Mouse (Mus musculus) left cerebral cortex, postnatal 10 days (tissue): ENCODE measurements around the gene Ttc1. TPM values are rescaled to one million over a fixed set of nuclear protein-coding genes. Genes with fewer than 3 reads are reported as not detected.

Source experiments
- DNase-seq, 2 experiments: peaks; one replicate each; pipeline ENCODE4 v3.0.0; 2021 to 2022; ENCODE audit warnings: low spot score in 2 of 2, mixed read lengths in 1 of 2; ENCODE audit errors: extremely low spot score in 1 of 2
- intact Hi-C: fragments of 180-260 bp; cut with DNase I; formaldehyde crosslinking; loops from one replicate; pipeline ENCODE4 v1.15.1; 2025
- total RNA-seq, 2 experiments: library from RNA; stranded (reverse); gene quantifications; 2 replicates each; pipeline ENCODE4 v1.2.3; 2021

Gene Ttc1
- 10 to 100 TPM; 51.5 to 53.3 TPM for total RNA-seq

GRCm38 (mm10) chr11:43747233-43748226 lies at the start of gene Ttc1:
Gene Ttc1 (minus strand): TSS chr11:43748008.
- intact Hi-C loops = no loop called here
- peak; percentile 98 for DNase-seq

GRCm38 (mm10) chr11:43795992-43796391 lies 48.2 kb upstream of the Ttc1 start:
- DNase-seq = no peak
- intact Hi-C loops = no loop called here

GRCm38 (mm10) chr11:43790446-43790845 lies 42.6 kb upstream of the Ttc1 start:
- intact Hi-C loops = no loop called here
- no peak for DNase-seq

DNA sequence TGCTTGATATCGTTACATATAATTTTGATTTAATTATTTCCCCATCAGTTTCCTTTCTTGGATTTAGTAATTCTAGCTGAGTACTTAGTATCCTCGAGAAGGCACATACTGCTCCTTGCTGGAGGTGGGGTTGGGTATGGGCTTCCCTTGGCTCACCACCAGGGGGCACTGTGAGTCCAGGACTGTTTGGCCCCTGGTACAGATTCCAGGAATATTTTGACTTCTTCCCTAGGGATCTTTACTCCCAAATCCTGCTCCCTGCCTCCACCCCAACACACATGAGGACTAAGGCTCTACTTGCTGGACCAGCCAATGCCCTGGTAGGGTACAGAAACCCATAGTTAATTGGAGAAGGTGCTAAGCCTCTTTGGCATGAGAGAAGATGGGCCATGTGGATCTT lies 36.0 kb upstream of the Ttc1 start:
- peak; percentile 38 to 77 for DNase-seq
- intact Hi-C loops = loop anchor here (5.0 kb wide), 1 partner anchor 49 kb away; no protein-coding TSS in a partner anchor

GRCm38 (mm10) chr11:43783106-43783505 lies 35.3 kb upstream of the Ttc1 start:
- intact Hi-C loops = loop anchor here (5.0 kb wide), 1 partner anchor 49 kb away; no protein-coding TSS in a partner anchor
- DNase-seq = no peak

DNA sequence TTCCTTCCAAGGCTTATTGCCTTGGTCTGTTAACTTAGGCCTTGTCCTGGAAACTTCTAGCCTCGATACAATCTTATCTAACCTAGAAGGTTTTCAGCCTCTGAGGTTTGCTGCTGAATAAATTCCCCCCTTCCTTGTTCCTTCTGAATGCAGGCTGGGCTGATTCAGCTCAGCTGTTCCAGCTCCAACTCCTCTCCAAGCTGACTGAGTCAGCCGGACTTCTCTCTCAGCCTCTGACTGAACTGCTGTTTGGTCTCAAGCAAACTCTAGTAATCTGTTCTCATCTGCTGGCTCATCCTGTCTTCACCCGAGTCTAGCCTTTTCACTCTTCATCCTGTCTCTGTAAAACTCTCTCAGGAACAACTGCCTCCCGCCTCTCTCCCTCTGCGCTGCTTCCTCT lies 31.7 kb upstream of the Ttc1 start:
- intact Hi-C loops = no loop called here
- no peak for DNase-seq

DNA sequence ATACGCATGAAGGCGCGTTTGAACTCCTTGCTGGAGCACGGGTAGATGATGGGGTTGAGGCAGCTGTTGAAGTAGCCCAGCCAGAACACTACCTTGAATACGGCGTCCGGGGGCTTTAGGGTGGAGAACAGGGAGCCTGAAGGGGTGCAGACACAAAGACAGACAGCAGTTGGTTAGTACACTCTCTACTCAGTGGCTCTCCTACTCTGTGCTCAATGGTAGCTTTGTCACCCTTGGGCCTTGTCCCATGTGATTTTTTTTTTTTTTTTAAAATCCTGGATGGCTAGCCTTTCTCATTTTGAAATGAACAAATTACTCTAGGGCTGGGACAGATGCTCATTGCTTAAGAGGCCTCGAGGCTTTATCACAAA lies 28.5 kb upstream of the Ttc1 start:
- intact Hi-C loops = no loop called here

DNA sequence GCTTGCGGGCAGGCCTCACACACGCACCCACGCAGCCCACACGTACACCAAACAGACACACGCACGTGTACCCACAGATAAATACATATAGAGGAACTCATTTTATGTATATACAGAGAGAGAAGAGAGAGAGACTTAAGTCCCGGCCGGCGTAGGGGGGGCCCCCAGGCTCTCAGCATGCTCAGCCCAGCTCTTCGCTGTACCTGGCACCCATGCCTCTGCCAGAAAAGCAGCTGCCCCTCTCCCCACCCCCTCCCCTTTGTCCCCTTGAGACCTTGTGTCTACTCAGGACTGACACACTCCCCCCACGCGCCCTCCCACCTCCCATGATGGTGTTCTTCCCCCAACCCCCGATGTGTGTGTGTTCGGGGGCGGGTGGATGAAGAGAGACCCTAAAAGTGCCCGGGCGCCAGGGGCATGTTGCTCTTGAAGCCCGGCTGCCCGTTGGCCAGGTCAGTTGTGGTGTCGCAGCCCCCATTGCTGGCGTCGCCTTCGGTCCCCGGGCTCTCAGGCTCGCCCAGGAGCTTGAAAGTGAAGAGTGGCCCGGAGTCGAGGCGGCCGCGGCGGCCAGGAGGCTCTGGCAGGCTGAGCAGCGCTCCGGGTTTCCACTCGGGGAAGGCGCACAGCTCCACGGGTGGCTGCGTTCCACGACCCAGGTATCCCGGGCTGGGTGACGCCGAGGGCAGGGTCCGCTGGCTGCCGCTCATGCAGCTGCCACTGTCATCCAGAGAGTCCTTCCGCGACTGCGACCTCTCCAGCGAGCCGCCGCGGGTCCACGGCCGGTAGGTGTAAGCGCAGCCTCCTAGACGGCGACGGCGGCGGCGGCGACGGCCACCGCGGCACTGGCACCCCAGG lies 27.9 kb upstream of the Ttc1 start:
- intact Hi-C loops = no loop called here
- DNase-seq = peak in 1 of 2 experiments; percentile 22

More for the DNA sequence above, 28.5 kb upstream of the Ttc1 start:
- DNase-seq = no peak

DNA sequence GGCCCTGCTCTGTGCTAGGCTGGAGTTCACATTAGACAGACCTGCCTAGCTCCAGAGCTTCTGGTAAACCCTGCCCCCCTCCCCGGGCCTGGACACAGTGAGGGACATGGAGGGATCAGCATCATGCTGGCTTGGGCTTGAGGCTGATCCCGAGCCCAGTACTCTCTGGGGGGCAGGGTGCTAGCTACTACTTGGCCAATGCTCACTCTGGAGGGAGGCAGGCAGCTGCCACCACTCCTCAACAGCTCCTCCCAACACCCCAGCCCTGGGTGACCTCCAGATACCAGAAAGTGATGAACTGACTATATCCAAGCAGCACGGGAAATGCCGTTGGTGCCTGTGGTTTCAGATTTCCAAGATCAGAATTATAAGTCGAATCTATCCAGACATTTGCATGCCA lies 25.9 kb upstream of the Ttc1 start:
- intact Hi-C loops = no loop called here
- peak in 1 of 2 experiments; percentile 22 for DNase-seq

- intact Hi-C loops = no loop called here
- no peak for DNase-seq
Measured at GRCm38 (mm10) chr11:43770110-43770509, 22.3 kb upstream of the Ttc1 start.

- no peak for DNase-seq
- intact Hi-C loops = loop anchor here (1.0 to 5.0 kb wide), 2 partner anchors 564 to 685 kb away; no protein-coding TSS in a partner anchor
Measured at GRCm38 (mm10) chr11:43767749-43768148, 19.9 kb upstream of the Ttc1 start.

- DNase-seq = peak; percentile 60 to 79
- intact Hi-C loops = loop anchor here (1.0 to 5.0 kb wide), 2 partner anchors 564 to 685 kb away; no protein-coding TSS in a partner anchor
Measured at GRCm38 (mm10) chr11:43766922-43767648, 19.3 kb upstream of the Ttc1 start.

DNA sequence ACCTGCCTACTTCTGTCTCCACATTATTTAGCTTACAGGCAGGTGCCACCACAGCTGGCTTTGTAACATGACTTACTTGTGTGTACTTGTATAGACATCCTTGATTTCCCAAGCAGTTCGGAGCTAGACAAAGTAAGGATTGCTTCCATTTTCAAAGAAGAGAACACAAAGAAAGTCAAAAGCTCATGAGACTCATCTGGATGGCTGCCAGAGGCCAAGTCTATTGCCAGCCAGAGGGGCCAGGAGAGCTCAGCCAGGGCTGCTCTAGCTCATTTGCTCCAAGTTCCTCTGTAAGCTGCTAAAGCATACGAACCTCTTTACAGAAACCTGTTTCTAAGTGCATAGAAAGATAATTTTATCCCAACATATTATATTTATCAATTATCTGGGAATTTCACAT lies 10.6 kb upstream of the Ttc1 start:
- DNase-seq = no peak
- intact Hi-C loops = no loop called here

DNA sequence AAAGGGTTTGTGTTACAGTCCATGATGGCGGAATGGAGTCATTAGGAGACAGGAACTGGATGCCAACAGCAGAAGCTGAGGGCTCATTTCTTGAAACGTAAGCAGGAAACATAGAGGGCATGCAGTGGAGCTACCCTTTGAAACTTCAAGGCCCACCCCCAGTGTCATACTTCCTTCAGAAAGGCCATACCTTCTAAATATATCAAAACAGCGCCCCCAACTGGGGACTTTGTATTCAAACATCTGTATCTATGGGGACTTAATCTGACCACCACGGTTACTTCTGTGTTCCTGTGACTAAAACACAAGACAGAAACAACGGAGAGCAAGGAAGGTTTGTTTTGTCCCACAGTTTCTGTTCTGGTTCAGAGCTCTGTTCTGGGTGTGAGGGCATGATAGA lies 7.6 kb upstream of the Ttc1 start:
- DNase-seq = no peak
- intact Hi-C loops = no loop called here

- DNase-seq = no peak
- intact Hi-C loops = no loop called here
Measured at GRCm38 (mm10) chr11:43754568-43754967, 6.8 kb upstream of the Ttc1 start.

DNA sequence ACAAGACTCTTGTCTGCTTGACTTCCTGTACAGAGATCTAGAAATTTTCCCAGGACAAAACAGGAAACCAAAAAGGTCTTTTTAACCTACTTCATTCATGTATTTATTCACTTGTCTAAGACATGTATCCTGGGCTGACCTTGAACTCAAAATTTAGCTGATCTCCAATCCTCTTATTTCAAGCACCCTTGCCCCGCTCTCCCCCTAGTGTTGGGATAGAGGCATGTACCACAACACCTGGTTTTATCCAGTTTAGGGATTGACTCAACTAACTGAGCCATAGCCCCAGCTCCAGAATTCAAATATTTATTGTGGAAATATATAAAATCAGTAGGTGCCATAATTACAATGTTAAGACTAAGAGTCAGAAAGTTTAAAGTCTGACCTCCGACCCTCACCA lies 3.7 kb upstream of the Ttc1 start:
- DNase-seq = no peak
- intact Hi-C loops = no loop called here

DNA sequence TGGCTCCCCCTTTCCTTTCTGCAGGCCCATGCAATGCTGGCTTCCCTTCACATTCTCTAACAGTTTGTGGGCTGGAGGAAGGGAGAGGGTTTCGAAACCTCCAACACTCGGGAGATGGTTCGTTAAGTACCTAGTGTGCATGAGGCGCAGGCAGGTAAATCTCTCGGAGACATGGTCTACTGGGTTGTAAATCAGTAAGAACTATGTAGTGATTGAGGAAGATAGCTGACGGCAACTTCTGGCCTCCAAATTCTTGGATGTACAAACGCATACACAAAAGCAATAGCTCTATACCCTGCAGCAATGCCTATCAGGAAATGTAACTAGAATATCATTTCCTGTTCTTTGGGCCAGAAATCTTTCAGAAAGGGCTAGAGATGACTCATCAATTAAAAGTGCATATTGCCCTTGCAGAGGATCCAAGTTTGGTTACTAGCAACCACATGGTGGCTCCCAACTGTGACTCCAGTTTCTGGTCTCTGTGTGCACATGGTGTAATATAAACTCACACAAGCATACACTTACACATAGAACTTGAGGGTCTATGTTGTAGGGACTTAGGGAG lies 19.0 kb downstream of the Ttc1 start:
- intact Hi-C loops = loop anchor here (5.0 kb wide), 1 partner anchor 237 kb away; no protein-coding TSS in a partner anchor
- no peak for DNase-seq

- DNase-seq = no peak
- intact Hi-C loops = loop anchor here (5.0 kb wide), 1 partner anchor 235 kb away; no protein-coding TSS in a partner anchor
Measured at GRCm38 (mm10) chr11:43727796-43728195, 20.0 kb downstream of the Ttc1 start.
